Mouse (Mus musculus): ENCODE results near the gene Gse1. TPM values are rescaled to one million over a fixed set of nuclear protein-coding genes. Genes with fewer than 3 reads are reported as not detected.
"Not testable (repeated sequence)": the region's sequence is repeated elsewhere in the genome, so short reads cannot be mapped to it uniquely, and the experiment has no call there.

Gse1 gene
- polyA plus RNA-seq, 1 experiment = 70.4 TPM

- peak; percentile 89 for DNase-seq (ENCODE audit: low read depth)
- TF ChIP-seq CTCF (IDR thresholded peaks at IDR 0.05; ENCODE audit: borderline replicate concordance, extremely low read depth, insufficient read depth, insufficient read length) (no peak), POLR2A (IDR thresholded peaks at IDR 0.05; ENCODE audit: borderline replicate concordance, extremely low read depth, insufficient read depth, insufficient read length, poor library complexity, severe bottlenecking) (no peak)
Measured at GRCm38 (mm10) chr8:120361301-120361700, 133.0 kb downstream of the Gse1 start.

DNA sequence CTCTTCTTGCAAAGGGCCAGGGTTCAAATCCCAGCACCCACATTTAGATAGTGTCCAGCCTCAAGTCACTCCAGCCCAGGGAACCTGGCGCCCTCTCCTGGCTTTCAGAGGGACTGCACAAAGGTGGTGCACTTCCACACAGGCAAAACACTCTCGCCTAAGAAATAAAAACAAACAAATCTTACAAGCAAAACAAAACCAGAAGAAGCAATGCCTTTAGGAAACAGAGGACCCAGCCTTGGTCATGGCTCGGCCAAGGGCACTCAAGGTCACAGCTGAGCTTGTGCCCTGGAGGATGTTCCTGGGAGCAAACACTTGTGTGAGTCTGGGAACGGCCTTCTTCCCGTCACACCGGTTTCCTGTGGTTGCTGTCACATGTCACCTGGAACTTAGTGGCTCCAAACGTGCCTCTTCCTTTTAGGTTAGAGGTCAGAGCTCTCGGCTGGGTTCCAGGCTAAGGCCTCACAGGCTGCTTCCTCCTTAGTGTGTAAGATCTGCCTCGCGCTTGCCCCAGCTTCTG lies 135.4 kb downstream of the Gse1 start:
- TF ChIP-seq CTCF (IDR thresholded peaks at IDR 0.05; ENCODE audit: borderline replicate concordance, extremely low read depth, insufficient read depth, insufficient read length) (peak; percentile 65), POLR2A (IDR thresholded peaks at IDR 0.05; ENCODE audit: borderline replicate concordance, extremely low read depth, insufficient read depth, insufficient read length, poor library complexity, severe bottlenecking) (no peak)
- DNase-seq (ENCODE audit: low read depth) = no peak

DNA sequence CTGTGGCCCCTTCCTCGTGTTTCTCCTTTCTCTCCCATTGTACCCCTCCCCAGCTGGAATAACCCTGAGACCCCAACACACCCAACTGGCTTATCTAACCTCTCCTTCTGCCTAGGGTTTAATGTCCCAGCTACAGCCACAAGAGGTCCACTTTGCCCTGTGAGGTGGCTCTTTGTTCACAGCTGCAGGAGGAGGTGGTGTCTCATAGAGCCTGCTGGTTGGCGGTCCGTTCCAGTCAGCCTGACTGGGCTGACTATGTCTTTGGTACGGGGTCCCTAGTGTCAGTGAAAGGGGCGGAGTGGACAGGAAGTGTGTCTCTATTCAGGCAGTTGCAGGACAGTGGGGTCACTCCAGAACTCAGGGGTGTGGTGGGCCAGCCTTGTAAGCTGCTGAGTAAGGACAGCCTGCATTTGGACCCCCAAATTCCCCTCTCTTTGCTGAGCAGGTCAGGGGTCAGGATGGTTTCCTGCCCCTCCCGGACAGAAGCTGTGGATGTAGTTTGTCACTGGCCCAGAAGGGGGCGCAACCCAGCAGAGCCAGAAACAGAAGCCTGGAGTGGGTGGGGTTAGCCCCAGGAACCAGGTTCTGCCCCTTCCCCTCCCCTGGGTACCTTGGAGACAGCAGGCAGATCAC lies 136.0 kb downstream of the Gse1 start:
- TF ChIP-seq CTCF (IDR thresholded peaks at IDR 0.05; ENCODE audit: borderline replicate concordance, extremely low read depth, insufficient read depth, insufficient read length) (peak; percentile 56), POLR2A (IDR thresholded peaks at IDR 0.05; ENCODE audit: borderline replicate concordance, extremely low read depth, insufficient read depth, insufficient read length, poor library complexity, severe bottlenecking) (no peak)
- no peak for DNase-seq (ENCODE audit: low read depth)

DNA sequence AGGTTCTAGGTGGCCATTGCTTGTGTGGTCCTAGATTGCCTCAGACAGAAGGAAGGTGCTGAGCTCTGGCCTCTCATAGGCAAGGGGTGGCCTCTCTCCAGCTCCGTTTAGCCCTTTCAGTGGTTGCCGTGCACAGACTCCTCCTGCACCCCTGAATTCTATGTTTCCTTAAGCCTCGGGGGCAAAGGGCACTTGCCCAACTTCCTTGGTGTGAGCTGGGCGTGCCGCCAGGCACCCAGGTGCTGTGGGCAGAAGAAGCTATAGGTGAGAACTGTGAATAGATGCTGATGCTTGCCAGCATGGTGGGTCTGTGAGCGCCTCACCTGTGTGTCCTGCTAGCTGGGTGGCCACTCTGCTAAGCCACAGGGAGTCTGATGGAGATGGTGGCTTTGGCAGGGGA lies 138.6 kb downstream of the Gse1 start:
- TF ChIP-seq CTCF (IDR thresholded peaks at IDR 0.05; ENCODE audit: borderline replicate concordance, extremely low read depth, insufficient read depth, insufficient read length) (no peak), POLR2A (IDR thresholded peaks at IDR 0.05; ENCODE audit: borderline replicate concordance, extremely low read depth, insufficient read depth, insufficient read length, poor library complexity, severe bottlenecking) (no peak)
- DNase-seq (ENCODE audit: low read depth) = no peak

GRCm38 (mm10) chr8:120368191-120368590 lies 139.9 kb downstream of the Gse1 start:
- DNase-seq (ENCODE audit: low read depth) = not testable (repeated sequence)

DNA sequence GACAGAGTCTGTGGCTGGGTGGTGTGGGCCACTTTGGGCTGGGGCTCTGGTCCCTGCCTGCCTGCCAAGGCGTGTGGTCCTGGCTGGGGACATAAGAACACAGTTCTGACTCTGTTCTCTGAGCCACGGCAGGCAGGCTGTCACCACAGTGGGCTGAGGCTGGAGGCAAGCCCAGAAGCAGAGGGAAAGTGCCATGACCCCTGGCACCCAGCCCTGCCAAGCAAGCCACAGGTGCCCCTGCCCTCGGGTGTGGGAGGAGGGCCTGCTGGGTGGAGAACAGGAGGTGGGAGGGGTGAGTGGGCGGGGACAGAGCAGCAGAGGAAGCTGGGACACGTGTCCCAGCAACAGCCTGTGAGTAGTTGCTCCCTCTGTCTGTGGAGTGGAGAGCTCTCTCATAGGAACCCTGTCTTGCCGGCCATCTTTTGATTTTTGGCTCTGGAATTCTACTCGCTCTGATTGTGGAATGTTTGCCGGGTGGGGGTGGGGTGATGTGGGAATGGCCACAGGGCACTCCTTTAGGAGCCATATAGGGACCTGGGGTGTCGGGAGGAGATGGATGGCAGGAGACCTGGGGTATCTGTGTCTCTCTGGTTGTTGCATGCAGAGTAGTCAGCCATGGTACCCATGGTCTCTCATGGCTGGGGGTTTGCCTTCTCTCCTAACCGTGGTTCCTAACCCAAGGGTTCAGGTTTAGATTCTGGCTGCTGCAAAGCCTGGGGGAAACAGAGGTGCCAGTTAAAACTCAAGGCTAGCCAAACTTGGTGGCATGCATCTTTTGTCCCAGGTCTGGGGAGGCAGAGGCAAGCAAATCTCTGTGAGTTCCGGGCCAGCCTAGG lies 140.8 kb downstream of the Gse1 start:
- peak; percentile 95 for DNase-seq (ENCODE audit: low read depth)
- TF ChIP-seq POLR2A (IDR thresholded peaks at IDR 0.05; ENCODE audit: borderline replicate concordance, extremely low read depth, insufficient read depth, insufficient read length, poor library complexity, severe bottlenecking) = no peak
- TF ChIP-seq CTCF (IDR thresholded peaks at IDR 0.05; ENCODE audit: borderline replicate concordance, extremely low read depth, insufficient read depth, insufficient read length) = peak; percentile 31; the same call in 1 of the 2 replicates

DNA sequence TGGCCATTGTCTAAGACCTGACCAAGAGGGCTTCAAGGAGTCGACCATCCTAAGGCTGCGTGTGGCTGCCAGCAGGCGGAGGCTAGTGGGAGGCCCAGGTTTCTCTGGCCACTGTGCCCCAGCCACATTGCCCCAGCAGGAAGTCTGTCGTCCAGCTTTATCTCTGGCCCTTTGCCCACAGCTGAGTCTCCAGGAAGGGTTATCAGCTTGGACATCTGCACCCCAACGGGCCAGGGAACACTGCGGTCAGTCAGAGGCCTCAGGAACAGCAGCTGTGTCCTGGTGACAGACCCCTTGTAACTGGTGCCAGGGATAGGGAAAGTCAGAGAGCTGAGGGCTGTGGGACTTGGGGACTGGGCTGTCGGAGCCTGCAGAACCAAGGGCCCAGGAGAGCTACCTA lies 141.7 kb downstream of the Gse1 start:
- no peak for DNase-seq (ENCODE audit: low read depth)
- TF ChIP-seq CTCF (IDR thresholded peaks at IDR 0.05; ENCODE audit: borderline replicate concordance, extremely low read depth, insufficient read depth, insufficient read length) (no peak), POLR2A (IDR thresholded peaks at IDR 0.05; ENCODE audit: borderline replicate concordance, extremely low read depth, insufficient read depth, insufficient read length, poor library complexity, severe bottlenecking) (no peak)

DNA sequence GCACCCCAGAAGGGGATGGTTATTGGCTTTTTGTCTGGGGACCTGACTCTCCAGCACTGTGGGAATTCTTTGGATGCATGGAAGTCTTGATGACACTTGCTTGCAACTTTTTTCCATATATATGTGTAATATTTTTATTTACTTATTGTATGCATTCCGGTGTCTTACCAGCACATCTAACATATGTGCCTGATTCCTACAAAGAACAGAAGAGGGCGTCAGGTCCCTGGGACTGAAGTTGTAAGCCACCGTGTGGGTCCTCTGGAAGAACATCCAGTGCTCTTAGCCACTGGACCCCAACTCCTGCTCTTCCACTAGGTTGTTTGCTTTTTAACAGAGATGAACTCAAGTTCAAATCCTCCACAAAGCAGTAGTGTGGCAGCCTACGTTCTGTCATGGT lies 142.2 kb downstream of the Gse1 start:
- DNase-seq (ENCODE audit: low read depth) = peak; percentile 64
- TF ChIP-seq POLR2A (IDR thresholded peaks at IDR 0.05; ENCODE audit: borderline replicate concordance, extremely low read depth, insufficient read depth, insufficient read length, poor library complexity, severe bottlenecking) (no peak), CTCF (IDR thresholded peaks at IDR 0.05; ENCODE audit: borderline replicate concordance, extremely low read depth, insufficient read depth, insufficient read length) (peak; percentile 31; the same call in 1 of the 2 replicates)

DNA sequence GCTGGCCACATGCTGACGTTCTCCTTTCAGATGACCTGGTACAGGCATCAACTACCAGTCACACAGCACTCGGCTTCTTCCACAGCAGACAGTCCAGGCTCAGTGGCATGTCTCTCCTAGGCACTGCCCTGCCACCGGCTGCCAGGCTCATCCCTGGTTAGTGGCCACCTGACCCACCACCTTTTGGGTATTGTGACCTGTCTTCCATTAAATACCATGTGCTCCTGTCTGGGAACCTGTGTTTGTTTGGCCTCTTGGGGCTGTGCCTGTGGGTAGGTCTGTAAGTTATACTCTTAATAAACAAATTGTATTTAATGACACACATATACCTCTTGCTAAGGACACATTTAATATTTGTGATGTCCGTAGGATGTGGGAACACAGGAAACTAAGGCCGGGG lies 142.9 kb downstream of the Gse1 start:
- no peak for TF ChIP-seq CTCF (IDR thresholded peaks at IDR 0.05; ENCODE audit: borderline replicate concordance, extremely low read depth, insufficient read depth, insufficient read length)
- TF ChIP-seq POLR2A (IDR thresholded peaks at IDR 0.05; ENCODE audit: borderline replicate concordance, extremely low read depth, insufficient read depth, insufficient read length, poor library complexity, severe bottlenecking) = no peak
- no peak for DNase-seq (ENCODE audit: low read depth)

GRCm38 (mm10) chr8:120371725-120372457 lies 143.6 kb downstream of the Gse1 start:
- DNase-seq (ENCODE audit: low read depth) = no peak
- TF ChIP-seq CTCF (IDR thresholded peaks at IDR 0.05; ENCODE audit: borderline replicate concordance, extremely low read depth, insufficient read depth, insufficient read length) = no peak
- no peak for TF ChIP-seq POLR2A (IDR thresholded peaks at IDR 0.05; ENCODE audit: borderline replicate concordance, extremely low read depth, insufficient read depth, insufficient read length, poor library complexity, severe bottlenecking)

GRCm38 (mm10) chr8:120372684-120373083 lies 144.4 kb downstream of the Gse1 start:
- TF ChIP-seq CTCF (IDR thresholded peaks at IDR 0.05; ENCODE audit: borderline replicate concordance, extremely low read depth, insufficient read depth, insufficient read length) (no peak), POLR2A (IDR thresholded peaks at IDR 0.05; ENCODE audit: borderline replicate concordance, extremely low read depth, insufficient read depth, insufficient read length, poor library complexity, severe bottlenecking) (no peak)
- DNase-seq (ENCODE audit: low read depth) = no peak

All from brain, embryonic 14.5 days (tissue).